Mouse (Mus musculus) lung, postnatal 25 days (tissue): Measurements from ENCODE around the gene Myocos.

ENCODE experiments used
- DNase-seq: peaks from one replicate; pipeline ENCODE4 v3.0.0; 2022; ENCODE audit warnings: low spot score

Gene Myocos

DNA sequence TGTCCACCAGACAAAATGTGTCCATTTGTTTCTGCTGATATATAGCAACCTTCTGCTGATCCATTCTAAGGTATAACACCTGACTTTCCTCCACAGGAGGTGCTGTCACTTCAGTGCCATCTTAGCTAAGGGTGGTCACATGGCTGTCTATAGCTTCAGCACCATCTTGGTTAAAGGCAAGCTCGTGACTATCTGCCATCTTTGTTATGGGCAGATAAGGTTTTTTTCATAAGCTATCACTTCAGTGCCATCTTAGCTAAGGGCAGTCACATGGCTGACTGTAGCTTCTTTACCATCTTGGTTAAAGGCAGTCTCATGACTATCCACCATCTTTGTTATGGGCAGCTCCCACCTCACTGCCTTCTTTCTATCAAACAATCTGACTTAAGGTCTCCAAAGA lies 42.5 kb downstream of the Myocos start:
- DNase-seq = no peak

DNA sequence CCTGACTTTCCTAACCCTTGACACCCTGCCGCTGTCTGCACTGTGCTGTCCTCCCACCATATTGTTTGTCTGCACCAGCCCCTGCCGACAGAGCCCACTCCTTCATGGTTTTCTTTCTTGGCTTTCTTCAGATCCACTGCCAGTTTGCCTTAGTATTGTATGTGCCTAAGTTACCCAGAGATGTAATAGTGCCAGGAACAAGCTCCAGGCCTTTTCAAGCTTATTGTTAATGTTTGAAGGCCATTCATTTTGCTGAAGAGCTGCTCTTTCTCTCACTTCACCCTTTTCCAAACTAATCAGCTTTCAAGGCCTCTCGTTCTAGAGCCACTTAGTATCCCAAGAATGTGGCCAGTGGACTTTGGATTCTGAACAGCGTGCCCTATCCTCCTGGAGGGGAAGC lies 46.8 kb downstream of the Myocos start:
- DNase-seq = no peak

DNA sequence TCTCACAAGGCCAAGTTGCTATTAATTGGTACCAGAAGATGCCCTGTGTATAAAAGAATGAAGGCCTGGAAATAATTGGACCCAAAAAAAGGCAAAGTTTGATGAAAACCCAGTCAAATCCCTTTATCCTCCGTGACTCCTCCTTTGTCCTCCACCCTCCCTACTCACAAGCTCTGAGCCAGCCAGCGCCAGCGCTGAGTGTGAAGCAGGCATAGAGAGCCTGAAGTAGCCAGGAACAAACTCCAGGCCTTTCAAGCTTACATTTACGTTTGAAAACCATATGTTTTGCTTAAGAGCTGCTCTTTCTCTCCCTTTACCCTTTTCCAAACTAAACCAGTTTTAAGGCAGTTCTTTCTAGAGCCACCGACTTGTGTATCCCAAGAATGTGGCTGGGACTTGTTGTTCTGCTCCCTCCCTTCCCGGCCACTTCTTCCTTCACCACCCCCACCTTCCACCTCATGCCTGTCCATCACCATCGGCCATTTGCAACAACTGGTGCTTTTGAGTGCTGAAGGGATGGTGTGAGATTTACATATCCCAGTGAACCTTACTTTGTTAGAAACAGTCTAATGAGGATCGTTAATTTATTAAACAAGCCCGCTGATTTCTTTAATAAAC lies 48.3 kb downstream of the Myocos start:
- no peak for DNase-seq

DNA sequence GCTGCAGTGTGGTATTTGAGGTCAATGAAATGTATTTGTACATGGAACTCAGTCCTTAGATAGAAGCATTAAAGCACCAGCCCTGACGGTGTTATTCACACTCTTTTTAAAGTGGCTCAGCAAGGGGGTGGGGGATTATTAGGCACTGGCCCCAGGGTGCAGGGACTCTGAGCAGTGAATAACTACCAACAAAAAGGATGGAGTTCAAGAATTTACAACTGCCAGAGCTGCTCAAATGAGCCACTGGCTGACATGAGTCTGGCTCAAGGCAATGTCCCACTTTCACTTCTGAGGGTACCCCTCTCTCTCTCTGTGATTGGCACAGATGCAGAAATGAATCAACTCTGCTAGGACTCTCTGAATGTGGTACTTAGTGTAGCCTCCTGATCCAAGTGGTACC lies 49.9 kb downstream of the Myocos start:
- DNase-seq = no peak

DNA sequence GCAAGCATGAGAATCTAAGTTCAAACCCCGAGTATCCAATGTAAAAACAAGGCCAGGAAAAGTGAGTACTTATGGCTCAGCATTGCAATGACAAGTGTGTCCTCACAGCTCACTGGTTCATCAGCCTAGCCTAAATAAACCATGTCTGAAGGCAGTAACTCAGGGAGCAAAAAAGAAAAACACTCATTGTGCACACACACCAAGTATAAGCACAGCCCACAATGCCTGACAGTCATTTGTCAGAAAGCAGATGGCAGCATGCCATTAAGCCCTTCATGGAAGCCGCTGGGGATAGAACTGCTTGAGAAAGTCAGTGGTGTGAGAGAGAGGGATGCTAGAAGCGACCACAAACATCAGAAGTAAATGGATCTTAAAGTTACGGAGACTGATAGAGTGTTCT lies 56.7 kb downstream of the Myocos start:
- no peak for DNase-seq

DNA sequence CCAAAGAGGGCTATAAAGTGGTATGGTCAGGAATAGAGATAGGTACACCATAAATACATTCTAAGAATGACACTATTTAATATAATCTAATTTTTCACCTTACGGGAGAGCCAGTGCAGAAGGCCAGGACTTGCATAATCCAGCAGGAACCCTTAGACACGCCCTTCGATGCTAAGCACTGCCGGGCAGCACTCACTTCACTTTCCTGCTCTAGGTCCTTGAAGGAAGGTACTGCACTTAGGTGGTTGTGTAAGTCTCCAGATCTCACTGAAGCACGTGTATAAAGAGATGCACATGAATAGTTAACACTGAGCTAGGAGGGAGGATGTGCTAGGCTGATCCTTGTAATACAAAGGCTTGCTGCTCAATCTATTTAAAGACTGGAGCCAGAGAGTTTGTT lies 58.4 kb downstream of the Myocos start:
- peak; percentile 60 for DNase-seq

DNA sequence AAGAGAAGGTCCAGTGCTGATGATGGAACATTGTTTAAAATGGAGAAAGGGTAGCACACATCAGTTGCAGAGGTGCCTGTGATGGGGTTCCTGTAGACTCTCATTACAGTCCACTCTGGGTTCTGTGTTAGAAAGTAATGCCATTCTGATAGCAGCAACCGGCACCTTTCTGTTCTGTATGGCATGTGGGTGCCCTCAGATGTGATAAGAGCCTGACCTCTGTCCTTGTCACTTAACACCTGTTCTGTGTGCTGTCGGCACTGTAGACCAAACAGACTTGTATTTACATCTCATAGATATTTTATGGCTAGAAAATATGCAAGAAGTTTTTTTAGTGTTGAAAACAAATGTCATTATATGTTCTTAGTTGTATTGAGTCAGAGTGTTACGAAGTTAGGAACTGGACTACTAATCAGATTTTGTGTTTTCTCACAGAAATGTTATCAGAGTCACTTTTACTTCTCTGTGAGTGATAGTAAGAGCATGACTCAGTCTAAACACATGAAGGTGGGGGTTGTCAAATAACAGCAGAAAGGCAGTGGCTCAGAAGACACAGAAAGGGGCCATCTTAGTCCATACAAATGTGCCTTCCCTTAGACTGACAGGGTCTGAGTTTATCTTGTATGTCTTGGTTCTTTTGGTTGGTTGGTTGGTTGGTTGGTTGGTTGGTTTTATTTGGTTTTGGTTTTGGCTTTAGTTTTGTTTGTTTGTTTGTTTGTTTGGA lies 60.5 kb downstream of the Myocos start:
- DNase-seq = no peak
